Mouse (Mus musculus) E14TG2a.4 (cell line): ENCODE measurements at regions not wholly inside any gene's neighbourhood (a gene's known extent, or its start where the extent isn't known, plus 50 kb on each side); places are given as distances from the start of the nearest gene placed in this dataset.

ENCODE experiments used
- CTCF ChIP-seq: conservative IDR thresholded peaks from 2 replicates; pipeline ENCODE4 v1.5.1; 2014; ENCODE audit warnings: low read length
- NANOG ChIP-seq: IDR thresholded peaks from 2 replicates; pipeline ENCODE4 v1.6.1; 2014; ENCODE audit warnings: borderline replicate concordance, low read length, mixed read lengths

- TF ChIP-seq CTCF (no peak), NANOG (no peak)
Measured at GRCm38 (mm10) chr11:71857926-71858325, 108.2 kb downstream of the Wscd1 start.
